Mouse (Mus musculus) MN1 (cell line): ENCODE measurements around the gene Srebf1.

Experiments used
- DNase-seq: peaks from one replicate; pipeline ENCODE4 v3.0.0-alpha.2; 2016; ENCODE audit warnings: low spot score

Srebf1 gene

GRCm38 (mm10) chr11:60222469-60223236, at the start of gene Srebf1:
Srebf1 (minus strand) TSS chr11:60222581.
- peak; percentile 78 for DNase-seq

- no peak for DNase-seq
These were observed 46.2 kb upstream of the Srebf1 start for GRCm38 (mm10) chr11:60268563-60268962.

GRCm38 (mm10) chr11:60265271-60265985, 43.0 kb upstream of the Srebf1 start:
- no peak for DNase-seq

- no peak for DNase-seq
These were observed 42.3 kb upstream of the Srebf1 start for GRCm38 (mm10) chr11:60264651-60265050.

- DNase-seq, result no peak
These were observed 40.0 kb upstream of the Srebf1 start for GRCm38 (mm10) chr11:60262396-60262795.

GRCm38 (mm10) chr11:60260743-60261142, 38.4 kb upstream of the Srebf1 start:
- DNase-seq, result no peak

GRCm38 (mm10) chr11:60257696-60258095, 35.3 kb upstream of the Srebf1 start:
- DNase-seq, result no peak

GRCm38 (mm10) chr11:60256713-60257112, 34.3 kb upstream of the Srebf1 start:
- DNase-seq, result no peak

GRCm38 (mm10) chr11:60256176-60256681, 33.8 kb upstream of the Srebf1 start:
- no peak for DNase-seq

- no peak for DNase-seq
These were observed 33.3 kb upstream of the Srebf1 start for GRCm38 (mm10) chr11:60255639-60256038.

GRCm38 (mm10) chr11:60255181-60255580, 32.8 kb upstream of the Srebf1 start:
- no peak for DNase-seq

GRCm38 (mm10) chr11:60254308-60254707, 31.9 kb upstream of the Srebf1 start:
- no peak for DNase-seq

- no peak for DNase-seq
These were observed 31.2 kb upstream of the Srebf1 start for GRCm38 (mm10) chr11:60253546-60253945.

- DNase-seq, result peak; percentile 67
These were observed 28.7 kb upstream of the Srebf1 start for GRCm38 (mm10) chr11:60250971-60251643.

GRCm38 (mm10) chr11:60249885-60250284, 27.5 kb upstream of the Srebf1 start:
- DNase-seq, result no peak

- no peak for DNase-seq
These were observed 26.4 kb upstream of the Srebf1 start for GRCm38 (mm10) chr11:60248596-60249404.

GRCm38 (mm10) chr11:60247753-60248550, 25.6 kb upstream of the Srebf1 start:
- no peak for DNase-seq

GRCm38 (mm10) chr11:60246077-60246476, 23.7 kb upstream of the Srebf1 start:
- no peak for DNase-seq

- no peak for DNase-seq
These were observed 22.2 kb upstream of the Srebf1 start for GRCm38 (mm10) chr11:60244503-60245143.

- DNase-seq, result peak; percentile 83
These were observed 18.1 kb upstream of the Srebf1 start for GRCm38 (mm10) chr11:60240509-60240908.
